Mouse (Mus musculus): ENCODE measurements around the gene Kif26a.

The Kif26a gene

GRCm38 (mm10) chr12:112221290-112221689 is 75.3 kb downstream of the Kif26a start:
- no peak for DNase-seq (ENCODE audit: low spot score in 2 of 2)

- DNase-seq (ENCODE audit: low spot score in 2 of 2), result peak; percentile 51 to 65
These were observed 75.9 kb downstream of the Kif26a start for GRCm38 (mm10) chr12:112221754-112222439.

DNA sequence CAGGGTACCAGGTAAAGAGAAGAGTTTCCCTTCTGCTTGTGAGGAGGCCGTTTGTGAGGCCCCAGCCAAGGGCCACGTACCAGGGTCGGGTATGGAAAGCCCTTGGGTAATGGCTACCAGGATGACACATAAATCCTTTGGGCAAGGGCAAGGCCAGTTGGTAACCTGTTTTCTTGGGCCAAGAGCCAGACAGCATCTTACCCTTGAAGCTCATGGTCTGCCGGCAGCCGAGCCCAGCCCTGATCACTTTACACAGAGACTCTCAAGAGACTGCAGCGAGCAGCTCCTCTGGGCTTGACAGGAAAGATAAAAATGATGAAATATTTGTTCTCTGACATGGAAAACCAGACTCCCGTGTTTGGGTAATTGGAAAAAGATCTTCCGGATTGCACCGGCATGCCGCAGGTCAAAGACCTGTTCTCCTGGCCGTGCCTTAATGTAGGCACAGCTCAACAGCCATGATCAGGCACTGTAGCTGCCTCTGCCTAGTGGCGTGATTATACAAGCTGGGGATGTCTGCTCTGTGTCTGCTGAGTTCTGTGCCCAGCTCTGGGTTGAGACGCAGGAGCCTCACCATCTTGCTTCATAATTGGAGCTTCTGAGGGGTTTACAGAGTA is 77.8 kb downstream of the Kif26a start:
- no peak for DNase-seq (ENCODE audit: low spot score in 2 of 2)

GRCm38 (mm10) chr12:112226238-112226637 is 80.2 kb downstream of the Kif26a start:
- no peak for DNase-seq (ENCODE audit: low spot score in 2 of 2)

DNA sequence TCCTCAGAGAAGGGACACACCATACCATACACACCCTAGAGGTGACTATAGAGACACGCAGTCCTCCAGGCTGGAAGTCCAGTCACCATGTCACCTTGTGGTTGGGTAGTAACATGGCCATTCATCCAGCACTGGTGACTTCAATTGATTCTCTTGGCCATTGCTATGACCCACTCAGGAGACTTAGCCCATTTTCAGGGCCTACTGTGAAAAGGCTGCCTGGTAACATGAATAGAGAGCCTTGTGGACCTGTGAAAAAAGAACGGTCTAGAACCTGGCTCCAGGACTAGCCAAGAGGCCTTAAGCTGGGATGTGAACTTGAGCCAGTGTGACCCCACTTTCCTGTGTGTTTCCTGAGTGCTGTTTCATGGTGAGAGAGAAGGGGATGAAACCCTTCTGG is 80.6 kb downstream of the Kif26a start:
- DNase-seq (ENCODE audit: low spot score in 2 of 2), result no peak

GRCm38 (mm10) chr12:112229084-112229483 is 83.1 kb downstream of the Kif26a start:
- no peak for DNase-seq (ENCODE audit: low spot score in 2 of 2)

DNA sequence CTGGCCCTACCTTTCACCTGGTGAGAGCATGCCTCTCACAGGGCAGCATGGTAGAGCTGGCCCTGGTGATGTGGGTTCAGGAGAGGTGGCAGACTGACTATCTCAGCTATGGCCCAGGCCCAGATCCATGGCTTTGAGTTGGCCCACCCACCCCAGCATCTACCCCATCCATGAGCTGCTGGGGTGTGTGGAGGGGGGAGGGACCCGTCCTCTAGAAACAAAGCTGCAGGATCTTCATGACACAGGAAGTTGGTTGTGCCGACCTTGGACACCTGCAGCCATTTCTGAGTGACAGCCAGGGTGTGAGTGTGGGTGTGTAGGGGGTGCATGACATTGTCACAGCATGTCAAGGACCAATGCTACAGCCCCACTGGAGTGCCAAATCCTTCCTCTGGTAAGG is 84.2 kb downstream of the Kif26a start:
- no peak for DNase-seq (ENCODE audit: low spot score in 2 of 2)

Data from frontal cortex, postnatal 10 days (tissue).